Mouse (Mus musculus) stomach, postnatal 0 days (tissue): ENCODE measurements around the gene Igsf21. TPM values are rescaled to one million over a fixed set of nuclear protein-coding genes. Genes with fewer than 3 reads are reported as not detected.

Source experiments
- ATAC-seq: fragments of 200-750 bp; cut with Nextera tagmentation; 2 replicates; pipeline ENCODE4 v1.8.0; 2017; ENCODE audit not compliant: low FRiP score, low TSS enrichment
- DNase-seq: peaks from one replicate; pipeline ENCODE4 v3.0.0-alpha.2; 2016; ENCODE audit warnings: low spot score
- H3K27ac ChIP-seq: fragments of 300-500 bp; sonication (generic); replicated peaks from 2 replicates; pipeline ENCODE4 v1.5.1; 2014; ENCODE audit warnings: mild to moderate bottlenecking, control low read depth
- H3K27me3 ChIP-seq: fragments of 300-500 bp; sonication (generic); 2 replicates; pipeline ENCODE4 v1.6.1; 2014; ENCODE audit warnings: low read length; ENCODE audit not compliant: control insufficient read depth, insufficient read depth
- H3K36me3 ChIP-seq: fragments of 300-500 bp; sonication (generic); 2 replicates; pipeline ENCODE4 v1.6.1; 2014; ENCODE audit warnings: low read length, mixed read lengths; ENCODE audit not compliant: control insufficient read depth, insufficient read depth
- H3K4me1 ChIP-seq: fragments of 300-500 bp; sonication (generic); replicated peaks from 2 replicates; pipeline ENCODE4 v1.6.1; 2014; ENCODE audit warnings: antibody characterized with exemption; ENCODE audit not compliant: control insufficient read depth, insufficient read depth
- H3K4me2 ChIP-seq: fragments of 300-500 bp; sonication (generic); replicated peaks from 2 replicates; pipeline ENCODE4 v1.6.1; 2014; ENCODE audit warnings: low read depth, mild to moderate bottlenecking, control low read depth, moderate library complexity
- H3K4me3 ChIP-seq: fragments of 300-500 bp; sonication (generic); 2 replicates; pipeline ENCODE4 v1.5.1; 2014; ENCODE audit warnings: low read depth, low read length, control low read depth
- H3K9ac ChIP-seq: fragments of 300-500 bp; sonication (generic); 2 replicates; pipeline ENCODE4 v1.6.1; 2014; ENCODE audit warnings: mild to moderate bottlenecking, low read length, control low read depth, mixed read lengths
- H3K9me3 ChIP-seq: fragments of 300-500 bp; sonication (generic); 2 replicates; pipeline ENCODE4 v1.6.1; 2016; ENCODE audit warnings: low read length; ENCODE audit not compliant: control insufficient read depth
- CTCF ChIP-seq: IDR thresholded peaks from 2 replicates; pipeline ENCODE4 v1.5.1; 2016; ENCODE audit warnings: antibody characterized with exemption, low read depth, mild to moderate bottlenecking, moderate library complexity
- EP300 ChIP-seq: optimal IDR thresholded peaks from 2 replicates; pipeline ENCODE3; 2016; ENCODE audit warnings: antibody characterized with exemption
- WGBS: fragments of 180-500 bp; shearing (Covaris S2); extraction: QIAGEN DNeasy Blood & Tissue Kit; methylation state at CpG from one replicate; pipeline ENCODE4 v1.1.7; 2014; 5-methylcytosine and 5-hydroxymethylcytosine counted together
- polyA plus RNA-seq: library from polyadenylated mRNA; unstranded; fragments of >200 nt; fragmentation: Nextera tagmentation; extraction: Ambion mirVana; gene quantifications from 2 replicates; pipeline ENCODE4 v1.2.1, GENCODE M21; 2015

Gene Igsf21
- polyA plus RNA-seq, 1 experiment from 2014 or later = 1.2 TPM

DNA sequence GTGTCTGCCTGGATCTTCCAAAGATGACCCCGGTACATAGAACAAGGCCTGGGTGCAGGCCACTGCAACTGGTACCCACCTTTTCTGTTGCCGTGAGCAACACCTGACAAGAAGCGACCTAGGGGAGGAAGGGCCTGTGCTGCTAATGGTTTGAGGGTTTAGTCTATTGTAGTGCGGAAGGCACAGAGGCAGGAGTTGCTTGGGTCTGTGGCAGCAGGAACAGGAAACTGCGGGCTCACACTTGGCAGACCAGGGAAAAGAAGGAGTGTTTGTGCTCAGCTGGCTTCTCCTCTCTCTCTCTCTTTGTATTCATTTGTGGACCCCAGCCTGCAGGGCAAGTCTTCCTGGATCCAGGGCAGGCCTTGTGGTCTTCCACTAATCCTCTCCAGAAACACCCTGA, 124.0 kb downstream of the Igsf21 start:
- no peak overlapping the region for H3K9ac ChIP-seq
- H3K27ac ChIP-seq = no peak overlapping the region
- no peaks in the 10 kb centered on the region for H3K27me3 ChIP-seq
- H3K4me2 ChIP-seq = no peak overlapping the region
- DNase-seq = no peak
- H3K4me1 ChIP-seq = no peaks in the 10 kb centered on the region
- no peaks in the 10 kb centered on the region for H3K36me3 ChIP-seq
- H3K4me3 ChIP-seq = no peak overlapping the region
- 79% methylated on average over 5 of the region's 5 CpGs for WGBS
- H3K9me3 ChIP-seq = no peaks in the 10 kb centered on the region
- no peak for ATAC-seq
- TF ChIP-seq EP300 (no peak), CTCF (no peak)

DNA sequence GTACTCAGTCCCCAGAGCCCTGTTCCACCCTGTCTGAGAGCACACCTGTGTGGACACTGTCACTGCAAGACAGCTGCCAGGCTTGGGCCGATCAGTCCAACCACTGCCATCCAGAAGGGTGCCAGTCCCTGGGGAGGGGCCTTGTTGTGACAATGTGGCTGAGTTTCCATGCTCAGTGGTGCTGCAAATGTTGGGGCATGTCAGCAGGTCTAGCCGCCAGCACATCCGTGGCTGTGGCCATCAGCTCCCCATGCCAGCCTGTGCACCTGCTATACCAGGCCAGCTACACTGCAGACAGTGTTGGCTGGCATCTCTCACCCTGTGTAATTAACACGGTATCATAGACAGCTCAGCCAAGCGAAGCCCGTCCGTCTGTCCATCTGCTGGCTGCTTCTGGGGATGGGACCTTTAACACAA, 129.3 kb downstream of the Igsf21 start:
- Histone ChIP-seq H3K9me3 (no peaks in the 10 kb centered on the region), H3K27ac (no peak overlapping the region)
- 86% methylated on average over 7 of the region's 7 CpGs for WGBS

DNA sequence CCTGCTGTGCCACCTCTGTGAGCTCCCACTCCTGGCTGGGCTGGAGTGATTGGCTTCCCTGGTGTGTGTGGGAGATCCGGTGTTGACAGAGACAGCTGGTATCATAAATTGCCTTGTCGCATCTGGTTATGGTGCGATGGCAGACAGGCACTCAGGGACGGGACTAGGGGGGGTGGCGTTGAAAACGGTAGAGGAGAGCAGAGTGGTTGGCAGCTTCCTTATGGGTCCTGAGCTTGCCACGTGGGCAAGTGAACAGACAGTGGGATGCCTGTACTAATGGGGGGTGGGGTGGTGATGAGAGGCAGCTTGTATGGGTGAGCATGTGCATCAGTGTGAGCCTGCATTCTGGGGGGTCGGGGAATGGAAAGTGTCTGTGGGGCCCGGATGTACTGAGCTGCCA, 130.8 kb downstream of the Igsf21 start:
- Histone ChIP-seq H3K36me3 (no peaks in the 10 kb centered on the region), H3K4me3 (no peak overlapping the region), H3K27ac (no peak overlapping the region), H3K4me1 (no peaks in the 10 kb centered on the region), H3K9ac (no peak overlapping the region), H3K4me2 (no peak overlapping the region), H3K9me3 (no peaks in the 10 kb centered on the region), H3K27me3 (no peaks in the 10 kb centered on the region)
- TF ChIP-seq EP300 (no peak), CTCF (no peak)
- no peak for DNase-seq
- 77% methylated on average over 9 of the region's 9 CpGs for WGBS
- no peak for ATAC-seq

More for the DNA sequence above, 129.3 kb downstream of the Igsf21 start:
- Histone ChIP-seq H3K27me3 (no peaks in the 10 kb centered on the region), H3K4me2 (no peak overlapping the region), H3K4me1 (no peaks in the 10 kb centered on the region), H3K4me3 (no peak overlapping the region), H3K36me3 (no peaks in the 10 kb centered on the region), H3K9ac (no peak overlapping the region)
- ATAC-seq = no peak
- TF ChIP-seq CTCF (no peak), EP300 (no peak)
- DNase-seq = no peak

DNA sequence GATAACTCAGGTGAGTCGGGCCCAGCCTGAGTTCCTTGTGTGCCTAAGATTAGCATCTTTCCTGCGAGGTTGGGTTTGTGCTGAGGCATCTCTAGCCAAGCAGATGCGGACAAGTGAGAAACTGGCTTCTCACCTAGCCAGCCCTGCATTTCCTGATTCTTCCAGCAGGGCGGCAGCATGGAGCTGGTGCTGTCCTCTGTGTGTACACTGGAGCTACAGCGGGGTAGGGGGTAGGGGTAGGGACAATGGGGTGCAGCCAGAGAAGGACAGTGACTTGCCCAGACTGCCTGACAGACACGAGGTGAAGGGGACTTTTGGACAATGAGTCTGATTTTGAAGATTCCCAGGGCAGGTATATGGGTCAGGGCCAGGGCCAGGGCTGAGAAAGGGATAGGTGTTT, 131.5 kb downstream of the Igsf21 start:
- Histone ChIP-seq H3K4me2 (no peak overlapping the region), H3K27me3 (no peaks in the 10 kb centered on the region), H3K4me1 (no peaks in the 10 kb centered on the region), H3K27ac (no peak overlapping the region), H3K9me3 (no peaks in the 10 kb centered on the region), H3K9ac (no peak overlapping the region), H3K4me3 (no peak overlapping the region), H3K36me3 (no peaks in the 10 kb centered on the region)
- 88% methylated on average over 6 of the region's 6 CpGs for WGBS
- DNase-seq (no peak), ATAC-seq (no peak)
- TF ChIP-seq CTCF (peak; percentile 44), EP300 (no peak)

DNA sequence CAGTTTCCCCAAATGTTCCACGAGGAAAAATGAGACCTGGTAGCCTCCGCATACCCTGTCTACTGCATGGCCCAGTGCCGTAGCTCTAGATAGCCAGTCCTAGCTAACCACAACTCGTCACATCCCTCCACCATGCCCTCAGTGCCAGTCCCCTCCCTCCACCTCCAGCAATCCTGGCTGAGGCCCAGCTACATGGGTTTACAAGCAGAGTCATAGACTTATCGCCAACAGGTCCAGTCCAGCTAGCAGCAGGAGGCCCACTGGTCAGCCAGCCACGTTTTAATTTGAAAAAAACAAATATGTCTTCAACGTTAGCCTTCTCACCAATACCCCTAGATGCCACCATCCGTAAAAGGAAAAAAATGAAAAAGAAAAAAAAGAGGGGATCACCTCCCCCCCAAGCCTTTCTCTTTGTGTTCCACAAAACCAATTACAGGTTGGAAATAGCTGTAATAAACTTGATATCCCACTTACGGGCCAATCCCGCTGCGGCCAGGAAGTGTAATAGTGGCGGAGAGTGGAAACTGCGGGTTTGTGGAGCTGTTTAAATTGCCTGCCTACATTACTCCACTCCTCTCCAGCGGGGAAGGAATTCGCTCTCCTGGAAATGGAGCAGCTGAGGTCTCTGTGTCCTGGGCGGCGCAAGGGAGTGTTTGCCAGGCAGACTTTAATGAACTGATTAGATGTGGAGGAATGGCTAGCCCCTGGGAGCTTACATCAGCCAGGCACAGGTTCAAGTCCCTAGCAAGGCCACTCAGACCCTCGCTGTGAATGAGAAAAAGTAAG, 132.7 kb downstream of the Igsf21 start:
- Histone ChIP-seq H3K36me3 (no peaks in the 10 kb centered on the region), H3K27me3 (0 out of 2 replicates have a peak, but pooled peaks cover 3% of the 10 kb centered on the region), H3K9me3 (no peaks in the 10 kb centered on the region), H3K4me1 (no peaks in the 10 kb centered on the region), H3K9ac (no peak overlapping the region), H3K4me2 (no peak overlapping the region), H3K27ac (no peak overlapping the region), H3K4me3 (no peak overlapping the region)
- DNase-seq (no peak), ATAC-seq (no peak)
- no peak for TF ChIP-seq CTCF
- no peak for TF ChIP-seq EP300
- 75% methylated on average over 18 of the region's 18 CpGs for WGBS

DNA sequence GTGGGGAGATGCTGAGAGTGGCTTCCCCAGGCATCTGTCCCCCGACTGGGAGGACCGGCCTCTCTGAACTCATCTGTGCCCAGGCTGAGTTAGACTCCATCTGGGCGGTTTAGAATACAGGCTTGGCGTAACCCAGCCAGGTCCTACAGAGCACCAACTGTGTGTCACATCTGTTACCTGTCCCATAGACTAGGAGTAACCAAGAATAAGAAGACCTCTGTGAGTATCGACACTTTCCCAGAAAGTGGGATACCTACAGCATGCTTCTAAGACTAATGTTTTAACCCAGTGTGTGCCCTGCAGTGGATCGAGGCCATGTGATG, 137.0 kb downstream of the Igsf21 start:
- Histone ChIP-seq H3K27ac (no peak overlapping the region), H3K4me3 (no peak overlapping the region), H3K4me2 (no peak overlapping the region), H3K36me3 (no peaks in the 10 kb centered on the region), H3K9me3 (no peaks in the 10 kb centered on the region), H3K4me1 (no peaks in the 10 kb centered on the region), H3K9ac (no peak overlapping the region), H3K27me3 (0 out of 2 replicates have a peak, but pooled peaks cover 3% of the 10 kb centered on the region)
- DNase-seq (no peak), ATAC-seq (no peak)
- WGBS = 46% methylated on average over 6 of the region's 6 CpGs
- TF ChIP-seq CTCF (no peak), EP300 (no peak)
